Mouse (Mus musculus): Measurements from ENCODE around the gene Exoc6.

- TF ChIP-seq POLR2A (IDR thresholded peaks at IDR 0.05; ENCODE audit: control insufficient read depth in 1 of 2, insufficient read depth in 1 of 2, low read depth in 1 of 2, low read length in 2 of 2, poor library complexity in 1 of 2) (no peak), CTCF (IDR thresholded peaks at IDR 0.05 in 2 of 3, conservative IDR thresholded peaks at IDR 0.05 in 1 of 3; ENCODE audit: control insufficient read depth in 1 of 3, insufficient read depth in 1 of 3, low read depth in 2 of 3, low read length in 3 of 3, poor library complexity in 1 of 3, severe bottlenecking in 1 of 3) (no peak), ETS1 (IDR thresholded peaks at IDR 0.05; ENCODE audit: low read depth, low read length) (no peak)
Measured at GRCm38 (mm10) chr19:37533196-37533595, 17.0 kb upstream of the Exoc6 start.
